Mouse (Mus musculus) brain, embryonic 14.5 days (tissue): ENCODE results near the gene Tmem82.

ENCODE experiments used
- CTCF ChIP-seq: fragments of 200-500 bp; IDR thresholded peaks from 2 replicates; pipeline ENCODE4 v1.5.1; 2012; ENCODE audit warnings: inconsistent platforms, mild to moderate bottlenecking, moderate library complexity, borderline replicate concordance; ENCODE audit not compliant: insufficient read depth, insufficient read length; ENCODE audit errors: extremely low read depth
- POLR2A ChIP-seq: fragments of 200-500 bp; IDR thresholded peaks from 2 replicates; pipeline ENCODE4 v1.6.1; 2012; ENCODE audit warnings: mild to moderate bottlenecking, inconsistent platforms, borderline replicate concordance; ENCODE audit not compliant: poor library complexity, insufficient read depth, insufficient read length, severe bottlenecking; ENCODE audit errors: extremely low read depth

DNA sequence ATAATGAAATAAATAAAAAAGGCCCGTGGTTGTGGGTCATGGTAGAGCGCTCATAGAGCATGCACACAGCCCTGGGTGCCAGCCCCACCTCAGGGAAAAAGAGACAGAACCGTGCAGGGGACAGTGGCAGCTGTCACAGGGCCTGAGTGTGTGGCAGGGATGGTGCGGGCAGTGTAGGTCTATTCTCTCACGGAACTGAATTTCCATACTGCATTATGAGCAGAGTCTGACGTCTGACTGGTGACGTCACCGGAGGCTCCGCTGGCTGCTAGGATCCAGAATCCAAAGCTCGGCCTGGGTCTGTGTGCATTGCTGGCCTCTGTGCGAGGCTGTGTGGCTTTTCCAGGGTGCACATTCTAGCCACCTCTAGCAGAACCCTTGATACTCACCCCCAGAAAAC lies 42.5 kb upstream of the Tmem82 start:
- TF ChIP-seq CTCF (no peak), POLR2A (no peak)
